Mouse (Mus musculus) heart, embryonic 10.5 days (tissue): Measurements from ENCODE around the gene Vwa2. TPM values are rescaled to one million over a fixed set of nuclear protein-coding genes. Genes with fewer than 3 reads are reported as not detected.

Experiments
- DNase-seq: peaks from one replicate; pipeline ENCODE4 v3.0.0-alpha.2; 2017; ENCODE audit warnings: low spot score
- H3K27ac ChIP-seq: fragments of 300-500 bp; sonication (generic); 2 replicates; pipeline ENCODE4 v1.5.1; 2016; ENCODE audit warnings: mild to moderate bottlenecking
- H3K27me3 ChIP-seq: fragments of 300-500 bp; sonication (generic); 2 replicates; pipeline ENCODE4 v1.6.1; 2016; ENCODE audit warnings: mild to moderate bottlenecking; ENCODE audit not compliant: poor library complexity, insufficient read depth, severe bottlenecking
- H3K36me3 ChIP-seq: fragments of 300-500 bp; sonication (generic); 2 replicates; pipeline ENCODE4 v1.6.1; 2016; ENCODE audit warnings: mild to moderate bottlenecking, moderate library complexity
- H3K4me1 ChIP-seq: fragments of 300-500 bp; sonication (generic); 2 replicates; pipeline ENCODE4 v1.6.1; 2016; ENCODE audit warnings: mild to moderate bottlenecking
- H3K4me3 ChIP-seq: fragments of 300-500 bp; sonication (generic); 2 replicates; pipeline ENCODE4 v1.5.1; 2016; ENCODE audit warnings: mild to moderate bottlenecking, moderate library complexity
- H3K9me3 ChIP-seq: fragments of 300-500 bp; sonication (generic); 2 replicates; pipeline ENCODE4 v1.6.1; 2016; ENCODE audit warnings: mild to moderate bottlenecking, moderate library complexity
- WGBS: fragments of 180-500 bp; shearing (Covaris S2); methylation state at CpG from one replicate; pipeline ENCODE4 v1.1.7; 2016; 5-methylcytosine and 5-hydroxymethylcytosine counted together
- polyA plus RNA-seq: library from polyadenylated mRNA; unstranded; fragments of >200 nt; fragmentation: Nextera tagmentation; extraction: Ambion mirVana; gene quantifications from 2 replicates; pipeline ENCODE4 v1.2.1, GENCODE M21; 2016

Gene Vwa2
- polyA plus RNA-seq, 1 experiment from 2014 or later: 1.9 TPM

GRCm38 (mm10) chr19:56942216-56942615 lies 68.2 kb downstream of the Vwa2 start:
- DNase-seq: no peak
- no peaks in the 10 kb centered on the region for H3K9me3 ChIP-seq
- no peaks in the 10 kb centered on the region for H3K27me3 ChIP-seq
- H3K36me3 ChIP-seq: no peaks in the 10 kb centered on the region
- H3K27ac ChIP-seq: no peak overlapping the region
- peaks cover 25% of the 10 kb centered on the region for H3K4me1 ChIP-seq
- no peak overlapping the region for H3K4me3 ChIP-seq
- 86% methylated on average over 7 of the region's 7 CpGs for WGBS

- no peaks in the 10 kb centered on the region for H3K9me3 ChIP-seq
- no peak overlapping the region for H3K27ac ChIP-seq
- WGBS: 83% methylated on average over 9 of the region's 9 CpGs
- H3K4me3 ChIP-seq: no peak overlapping the region
- no peak for DNase-seq
- H3K4me1 ChIP-seq: peaks cover 26% of the 10 kb centered on the region
- no peaks in the 10 kb centered on the region for H3K27me3 ChIP-seq
- no peaks in the 10 kb centered on the region for H3K36me3 ChIP-seq
Measured at GRCm38 (mm10) chr19:56944211-56944610, 70.2 kb downstream of the Vwa2 start.

- Histone ChIP-seq H3K27ac (no peak overlapping the region), H3K27me3 (no peaks in the 10 kb centered on the region), H3K36me3 (no peaks in the 10 kb centered on the region), H3K4me3 (no peak overlapping the region), H3K9me3 (no peaks in the 10 kb centered on the region), H3K4me1 (peaks cover 21% of the 10 kb centered on the region)
- DNase-seq: no peak
- whole genome bisulfite sequencing: 92% methylated on average over 3 of the region's 3 CpGs
Measured at GRCm38 (mm10) chr19:56944826-56945225, 70.8 kb downstream of the Vwa2 start.

- Histone ChIP-seq H3K9me3 (no peaks in the 10 kb centered on the region), H3K4me3 (no peak overlapping the region), H3K27ac (no peak overlapping the region), H3K27me3 (no peaks in the 10 kb centered on the region), H3K36me3 (no peaks in the 10 kb centered on the region), H3K4me1 (peaks cover 18% of the 10 kb centered on the region)
- WGBS: 91% methylated on average over 2 of the region's 2 CpGs
- no peak for DNase-seq
Measured at GRCm38 (mm10) chr19:56945621-56946020, 71.6 kb downstream of the Vwa2 start.

GRCm38 (mm10) chr19:56946277-56946676 lies 72.2 kb downstream of the Vwa2 start:
- DNase-seq: no peak
- Histone ChIP-seq H3K27me3 (no peaks in the 10 kb centered on the region), H3K27ac (no peak overlapping the region), H3K36me3 (no peaks in the 10 kb centered on the region), H3K9me3 (no peaks in the 10 kb centered on the region), H3K4me3 (no peak overlapping the region), H3K4me1 (0 out of 2 replicates have a peak, but pooled peaks cover 14% of the 10 kb centered on the region)
- 87% methylated on average over 7 of the region's 7 CpGs for WGBS

GRCm38 (mm10) chr19:56946727-56947126 lies 72.7 kb downstream of the Vwa2 start:
- WGBS: 85% methylated on average over 3 of the region's 3 CpGs
- no peaks in the 10 kb centered on the region for H3K27me3 ChIP-seq

GRCm38 (mm10) chr19:56947971-56948610 lies 74.0 kb downstream of the Vwa2 start:
- Histone ChIP-seq H3K4me1 (0 out of 2 replicates have a peak, but pooled peaks cover 13% of the 10 kb centered on the region), H3K36me3 (no peaks in the 10 kb centered on the region), H3K27ac (no peak overlapping the region), H3K9me3 (no peaks in the 10 kb centered on the region), H3K4me3 (no peak overlapping the region), H3K27me3 (no peaks in the 10 kb centered on the region)
- no peak for DNase-seq
- 59% methylated on average over 6 of the region's 6 CpGs for WGBS

More at GRCm38 (mm10) chr19:56946727-56947126, 72.7 kb downstream of the Vwa2 start:
- DNase-seq: no peak
- H3K36me3 ChIP-seq: no peaks in the 10 kb centered on the region
- no peak overlapping the region for H3K4me3 ChIP-seq
- H3K9me3 ChIP-seq: no peaks in the 10 kb centered on the region
- 0 out of 2 replicates have a peak, but pooled peaks cover 13% of the 10 kb centered on the region for H3K4me1 ChIP-seq
- no peak overlapping the region for H3K27ac ChIP-seq

- no peak for DNase-seq
- Histone ChIP-seq H3K27me3 (no peaks in the 10 kb centered on the region), H3K4me1 (peaks cover 14% of the 10 kb centered on the region; the same call in 1 of the 2 replicates), H3K4me3 (no peak overlapping the region), H3K36me3 (no peaks in the 10 kb centered on the region), H3K9me3 (no peaks in the 10 kb centered on the region), H3K27ac (no peak overlapping the region; the same call in 1 of the 2 replicates)
- 55% methylated on average over 8 of the region's 8 CpGs for WGBS
Measured at GRCm38 (mm10) chr19:56949868-56950267, 75.8 kb downstream of the Vwa2 start.

GRCm38 (mm10) chr19:56950818-56951217 lies 76.8 kb downstream of the Vwa2 start:
- 81% methylated on average over 7 of the region's 7 CpGs for WGBS
- DNase-seq: no peak

GRCm38 (mm10) chr19:56953856-56954255 lies 79.8 kb downstream of the Vwa2 start:
- Histone ChIP-seq H3K4me1 (peaks cover 13% of the 10 kb centered on the region), H3K27ac (no peak overlapping the region), H3K27me3 (no peaks in the 10 kb centered on the region), H3K4me3 (no peak overlapping the region), H3K9me3 (no peaks in the 10 kb centered on the region), H3K36me3 (no peaks in the 10 kb centered on the region)
- DNase-seq: no peak
- 77% methylated on average over 4 of the region's 4 CpGs for WGBS

More at GRCm38 (mm10) chr19:56950818-56951217, 76.8 kb downstream of the Vwa2 start:
- peaks cover 12% of the 10 kb centered on the region; the same call in 1 of the 2 replicates for H3K4me1 ChIP-seq
- no peaks in the 10 kb centered on the region for H3K9me3 ChIP-seq
- H3K27me3 ChIP-seq: no peaks in the 10 kb centered on the region
- H3K4me3 ChIP-seq: no peak overlapping the region
- H3K36me3 ChIP-seq: no peaks in the 10 kb centered on the region
- no peak overlapping the region for H3K27ac ChIP-seq

- Histone ChIP-seq H3K27ac (no peak overlapping the region), H3K4me1 (peaks cover 21% of the 10 kb centered on the region), H3K36me3 (no peaks in the 10 kb centered on the region), H3K9me3 (no peaks in the 10 kb centered on the region), H3K4me3 (no peak overlapping the region), H3K27me3 (no peaks in the 10 kb centered on the region)
- WGBS: 86% methylated on average over 13 of the region's 13 CpGs
- DNase-seq: no peak
Measured at GRCm38 (mm10) chr19:56954857-56955256, 80.8 kb downstream of the Vwa2 start.

GRCm38 (mm10) chr19:56955568-56956513 lies 81.8 kb downstream of the Vwa2 start:
- Histone ChIP-seq H3K27me3 (no peaks in the 10 kb centered on the region), H3K36me3 (no peaks in the 10 kb centered on the region), H3K27ac (no peak overlapping the region), H3K4me1 (peaks cover 18% of the 10 kb centered on the region), H3K4me3 (no peak overlapping the region), H3K9me3 (no peaks in the 10 kb centered on the region)
- 76% methylated on average over 20 of the region's 20 CpGs for WGBS
- DNase-seq: no peak

- Histone ChIP-seq H3K27ac (no peak overlapping the region), H3K4me3 (no peak overlapping the region), H3K9me3 (no peaks in the 10 kb centered on the region), H3K4me1 (peaks cover 18% of the 10 kb centered on the region), H3K36me3 (no peaks in the 10 kb centered on the region), H3K27me3 (no peaks in the 10 kb centered on the region)
- no peak for DNase-seq
- WGBS: 87% methylated on average over 4 of the region's 4 CpGs
Measured at GRCm38 (mm10) chr19:56958011-56958410, 84.0 kb downstream of the Vwa2 start.
